Mouse (Mus musculus) spleen, adult 2 months (tissue): Measurements from ENCODE around the gene Pank2.

ENCODE experiments used
- CTCF ChIP-seq: fragments of 200-500 bp; IDR thresholded peaks from 2 replicates; pipeline ENCODE4 v1.5.1; 2011; ENCODE audit warnings: mild to moderate bottlenecking, inconsistent platforms; ENCODE audit not compliant: insufficient read depth, insufficient read length, insufficient replicate concordance; ENCODE audit errors: extremely low read depth
- POLR2A ChIP-seq: fragments of 200-500 bp; IDR thresholded peaks from 2 replicates; pipeline ENCODE4 v1.6.1; 2011; ENCODE audit warnings: low read depth, low read length, inconsistent platforms

DNA sequence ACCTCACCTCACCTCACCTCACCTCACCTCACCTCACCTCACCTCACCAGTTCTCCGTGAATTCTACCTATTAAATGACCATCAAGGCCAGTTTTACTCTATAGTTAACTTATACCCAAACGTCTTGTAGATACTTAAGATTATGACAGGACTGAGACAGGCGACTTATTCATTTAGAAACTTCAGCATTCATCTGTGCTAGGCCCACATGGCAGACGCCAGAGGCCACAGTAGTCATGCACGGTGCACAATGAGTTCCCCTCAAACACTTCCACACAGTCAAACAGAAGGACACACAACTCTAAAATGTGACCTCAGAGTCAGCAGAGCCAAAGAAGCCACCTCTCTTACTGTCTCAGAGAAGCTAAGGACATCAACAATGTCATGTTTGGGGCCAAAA, 45.1 kb downstream of the Pank2 start:
- TF ChIP-seq CTCF: no peak
- TF ChIP-seq POLR2A: no peak
